Mouse (Mus musculus) ES-E14 (cell line): ENCODE measurements around the gene Dnajb8.

ENCODE experiments used
- HCFC1 ChIP-seq: IDR thresholded peaks from 2 replicates; pipeline ENCODE4 v1.6.1; 2012; ENCODE audit warnings: low read length, inconsistent platforms, borderline replicate concordance; ENCODE audit not compliant: insufficient read depth
- MAFK ChIP-seq: IDR thresholded peaks from 2 replicates; pipeline ENCODE4 v1.6.1; 2014; ENCODE audit warnings: mild to moderate bottlenecking, low read depth, low read length, inconsistent platforms; ENCODE audit not compliant: insufficient read depth
- ZC3H11A ChIP-seq: IDR thresholded peaks from 2 replicates; pipeline ENCODE4 v1.6.1; 2012; ENCODE audit warnings: low read depth, mild to moderate bottlenecking, inconsistent platforms, low read length, borderline replicate concordance
- ZNF384 ChIP-seq: IDR thresholded peaks from 2 replicates; pipeline ENCODE4 v1.6.1; 2012; ENCODE audit warnings: low read depth, low read length, inconsistent platforms

DNA sequence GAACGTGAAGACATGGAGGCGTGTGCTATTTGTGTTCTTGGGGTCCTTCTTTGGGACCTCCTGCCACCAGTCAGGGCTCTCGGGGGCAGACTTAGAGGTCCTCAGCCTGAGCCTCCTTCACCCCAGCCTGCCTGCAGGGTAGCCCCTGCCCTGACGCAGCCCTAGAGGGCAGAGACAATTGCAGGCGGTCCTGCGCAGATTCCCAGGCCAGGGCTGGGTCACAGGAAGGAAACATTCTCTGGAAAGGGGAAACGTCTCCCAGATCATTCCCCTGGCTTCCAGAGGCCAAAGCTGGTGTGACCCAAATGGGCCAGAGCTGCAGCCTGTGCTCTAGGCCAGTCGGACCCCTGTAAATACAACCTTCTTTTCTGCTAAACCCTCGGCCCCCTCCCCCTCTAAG, 16.1 kb upstream of the Dnajb8 start:
- TF ChIP-seq MAFK (no peak), ZNF384 (no peak), ZC3H11A (no peak), HCFC1 (no peak)
